Mouse (Mus musculus) urinary bladder, postnatal 10 days (tissue): Measurements from ENCODE around the gene Oxt.

Source experiments
- DNase-seq: peaks from one replicate; pipeline ENCODE4 v3.0.0; 2022; ENCODE audit warnings: low spot score

Gene Oxt

DNA sequence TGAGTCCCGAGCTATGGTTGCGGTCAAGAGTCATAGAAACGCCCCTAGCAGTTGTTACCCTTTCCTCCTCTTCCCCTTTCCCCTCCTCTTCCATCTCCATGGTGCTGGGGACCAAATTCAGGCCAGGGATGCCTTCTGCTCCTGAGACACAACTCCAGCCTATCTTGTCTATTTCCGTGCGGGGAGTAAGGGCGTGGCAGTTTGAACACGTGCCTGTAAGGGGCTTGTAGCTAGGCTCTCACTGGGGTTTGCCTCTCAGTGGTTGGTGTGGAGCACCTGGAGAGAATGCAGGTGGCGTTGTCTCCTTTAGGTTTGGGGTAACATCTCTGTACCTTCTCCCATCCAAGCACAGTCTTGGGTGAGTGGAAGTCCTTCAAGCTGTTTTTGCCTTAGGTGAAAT, 3.8 kb downstream of the Oxt start:
- DNase-seq, result no peak

DNA sequence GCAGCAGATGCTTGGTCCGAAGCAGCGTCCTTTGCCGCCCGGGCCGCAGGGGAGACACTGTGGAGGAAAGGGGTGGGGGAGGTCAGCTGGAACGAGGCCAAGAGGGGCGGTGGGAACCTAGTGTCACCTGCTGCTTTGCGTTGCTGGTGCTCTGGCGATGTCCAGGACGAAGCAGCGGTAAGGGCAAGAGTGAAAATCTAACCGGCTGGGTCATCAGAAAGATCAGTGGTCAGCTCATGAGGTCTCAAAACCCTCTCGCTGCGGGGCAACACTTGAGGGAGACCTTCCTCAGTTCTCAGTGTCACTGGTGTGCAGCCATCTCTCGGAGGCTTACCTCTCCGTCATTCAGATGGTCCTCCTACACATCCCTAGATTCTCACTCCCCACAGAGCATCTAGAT, 5.2 kb downstream of the Oxt start:
- no peak for DNase-seq

DNA sequence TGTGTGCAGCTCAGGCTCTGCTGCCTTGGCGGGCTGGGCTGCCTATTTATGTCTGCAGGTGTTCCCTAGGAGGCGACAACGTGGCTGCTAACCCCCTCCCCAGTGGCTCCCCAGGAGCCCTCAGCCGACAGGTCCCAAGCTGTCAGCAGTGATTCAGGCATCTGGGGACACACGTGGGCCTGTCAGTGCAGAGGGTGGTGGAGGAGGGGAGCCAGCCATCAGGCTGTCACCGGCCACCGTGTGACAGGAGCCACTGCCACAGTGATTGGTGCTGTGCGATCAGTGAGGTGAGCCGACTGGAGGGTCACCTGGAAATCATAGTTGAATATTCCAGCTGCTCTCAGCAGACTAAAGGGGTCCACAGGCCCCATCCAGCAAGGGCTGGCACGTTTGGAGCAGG, 6.6 kb downstream of the Oxt start, which contains the start of gene Avp:
Gene Avp (minus strand): TSS at position 3 of the 400 bp plus-strand sequence.
- no peak for DNase-seq

DNA sequence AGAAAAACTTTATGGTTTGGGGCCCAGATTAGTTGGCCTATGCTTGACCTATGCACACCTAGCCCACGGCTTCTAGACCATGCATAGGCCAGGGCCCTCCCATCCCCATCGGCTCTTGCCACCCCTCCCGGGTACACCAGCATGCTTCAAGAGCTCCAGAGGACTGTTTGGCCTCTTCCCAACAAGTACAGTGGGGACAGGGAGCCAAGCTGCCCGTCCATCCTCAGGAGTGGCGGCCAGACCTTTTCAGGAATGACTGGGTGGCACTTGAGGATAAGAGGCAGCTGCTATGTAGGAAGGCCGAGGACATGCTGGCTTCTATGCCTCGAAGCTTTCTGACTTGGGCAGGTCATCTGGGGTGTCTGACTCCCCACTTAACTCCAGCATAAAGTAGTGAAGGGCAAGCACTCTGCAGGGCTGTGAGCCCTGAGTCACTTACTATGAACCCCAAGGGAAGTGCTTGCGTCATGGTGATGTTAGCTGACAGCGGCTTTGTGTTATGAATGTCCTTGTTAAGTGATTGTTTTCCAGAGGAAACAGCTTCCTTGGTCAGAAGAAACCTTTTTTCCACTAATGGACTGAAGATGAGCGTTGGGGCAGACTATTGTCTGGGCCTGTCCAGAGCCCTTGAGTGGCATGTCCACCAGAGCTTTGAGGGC, 8.1 kb downstream of the Oxt start:
- no peak for DNase-seq

DNA sequence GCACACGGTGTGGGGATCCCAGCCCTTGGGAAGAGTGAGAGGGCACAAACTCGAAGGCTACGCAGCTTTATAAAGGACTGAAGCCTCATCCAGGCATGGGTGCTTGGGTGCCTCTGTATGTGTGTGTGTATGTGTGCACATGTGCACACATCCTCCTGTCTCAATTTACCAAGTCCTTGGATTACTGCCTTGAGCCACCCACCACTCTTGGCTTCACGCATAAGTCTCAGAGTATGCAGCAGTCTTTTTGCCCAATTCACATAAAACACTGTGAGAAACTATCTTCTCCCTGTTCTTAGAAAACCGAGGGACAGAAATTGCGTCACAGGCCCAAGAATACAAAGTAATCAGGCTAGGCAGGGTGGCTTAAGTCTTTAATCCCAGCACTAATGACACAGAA, 10.0 kb downstream of the Oxt start:
- no peak for DNase-seq

DNA sequence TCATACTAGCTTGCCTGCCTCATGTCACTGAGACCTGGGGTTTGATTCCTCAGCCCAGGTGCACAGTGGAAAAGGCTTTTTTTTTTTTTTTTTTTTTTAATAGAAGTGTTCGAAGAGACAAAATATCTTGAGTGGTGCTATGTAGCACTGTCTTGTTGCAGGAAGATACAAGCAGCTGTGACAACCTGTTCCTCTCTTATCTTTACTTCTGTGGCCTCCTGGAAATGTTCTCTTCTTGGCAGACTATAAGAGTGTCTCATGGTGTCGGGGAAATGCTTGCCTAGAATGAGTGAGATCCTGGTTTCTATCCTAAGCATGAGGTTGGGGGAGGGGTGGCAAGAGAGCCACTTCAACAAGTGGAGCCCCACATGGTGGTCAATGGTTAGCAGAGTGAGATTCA, 12.4 kb downstream of the Oxt start:
- DNase-seq, result no peak

DNA sequence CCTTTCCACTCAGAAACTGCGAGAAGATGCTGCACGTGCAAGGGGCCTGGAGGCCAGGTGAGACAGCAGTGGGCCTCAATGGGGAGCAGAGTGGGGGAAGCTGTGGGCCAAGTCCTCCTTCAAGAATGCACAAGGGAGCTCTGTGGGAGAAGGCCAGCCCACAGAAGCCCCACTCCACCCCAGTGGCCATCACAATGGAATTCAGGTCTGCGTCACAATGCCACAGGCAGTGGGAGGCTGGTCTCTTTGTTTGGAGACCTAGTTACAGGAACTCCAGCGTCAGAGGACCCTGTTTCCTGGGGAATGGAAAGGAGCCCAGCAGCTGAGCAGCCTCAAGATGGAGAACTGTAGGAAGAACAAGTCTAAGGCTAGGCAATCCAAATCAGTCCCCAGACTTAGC, 13.2 kb downstream of the Oxt start:
- no peak for DNase-seq

DNA sequence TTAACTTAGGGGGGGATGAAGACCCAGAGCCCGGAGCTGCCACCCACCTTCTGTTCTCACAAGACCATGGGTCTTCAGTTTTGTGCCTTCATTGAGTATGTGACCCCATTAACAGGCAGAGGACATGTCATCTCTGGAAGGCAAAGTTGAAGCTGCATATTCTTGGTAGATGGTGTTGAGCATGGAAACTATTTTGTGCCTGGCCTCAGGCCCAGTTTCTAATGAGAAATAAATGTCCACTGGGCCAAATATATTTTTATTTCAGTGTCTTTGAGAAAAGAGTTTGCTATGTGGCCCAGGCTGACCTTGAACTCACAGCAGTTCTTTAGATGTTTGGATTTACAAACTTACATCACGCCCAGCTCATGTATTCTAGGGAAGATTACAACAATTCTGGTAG, 13.8 kb downstream of the Oxt start:
- DNase-seq, result no peak

DNA sequence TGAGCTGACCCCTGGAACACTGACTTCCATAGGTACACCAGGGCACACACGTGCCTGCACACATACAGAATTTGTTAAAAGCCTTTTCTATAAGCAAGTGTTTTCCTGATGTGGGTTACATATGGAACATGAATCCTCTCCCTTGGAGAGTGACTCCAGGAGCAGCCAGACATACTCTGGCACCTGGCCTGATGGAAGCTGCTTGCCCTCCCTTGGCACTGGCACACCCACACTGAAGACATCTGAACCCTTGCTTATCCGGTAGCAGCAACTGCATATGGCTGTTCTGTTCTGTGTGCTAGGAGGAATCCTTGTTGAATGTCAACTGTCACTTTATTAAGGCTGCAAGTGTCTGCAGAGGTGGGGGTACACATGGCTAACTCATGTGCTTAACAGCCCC, 15.0 kb downstream of the Oxt start:
- no peak for DNase-seq

DNA sequence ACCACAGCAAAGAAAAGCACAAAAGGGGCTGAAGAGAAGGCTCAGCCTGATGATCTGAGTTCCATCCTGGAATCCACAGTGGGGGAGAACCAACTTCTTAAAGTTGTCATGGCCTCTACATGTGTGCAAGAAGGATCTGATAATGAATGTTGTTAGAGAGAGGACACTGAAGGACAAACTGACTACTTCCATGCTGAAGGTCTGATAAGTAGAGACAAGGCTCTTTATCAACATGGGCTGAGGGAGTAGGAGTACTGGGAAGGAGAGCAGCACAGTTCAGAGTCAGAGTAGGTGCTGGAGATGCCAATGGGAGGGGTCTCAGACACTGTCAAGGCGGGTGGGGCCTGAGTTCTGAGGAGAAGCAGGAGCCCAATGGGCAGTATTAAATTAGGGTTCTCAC, 19.6 kb downstream of the Oxt start:
- DNase-seq, result no peak

DNA sequence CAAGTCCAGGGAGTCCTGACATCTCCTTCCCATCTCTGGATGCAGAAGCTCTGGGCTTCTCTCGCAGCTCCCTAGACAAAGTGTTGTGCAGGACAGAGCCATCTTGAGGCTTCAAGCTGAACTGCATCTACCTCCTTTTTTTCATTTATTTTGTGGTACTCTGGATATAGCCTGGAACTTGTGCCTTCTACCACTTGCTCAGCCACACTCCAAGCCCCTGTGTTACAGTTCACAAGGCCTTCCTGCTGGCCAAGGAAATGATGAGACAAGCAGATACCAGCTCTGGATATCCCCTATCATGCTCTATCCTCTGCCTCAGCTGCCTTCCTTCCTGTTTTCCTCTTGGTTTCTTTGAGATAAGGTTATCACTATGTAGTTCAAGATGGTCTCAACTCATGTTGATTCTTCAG, 21.6 kb downstream of the Oxt start:
- no peak for DNase-seq

DNA sequence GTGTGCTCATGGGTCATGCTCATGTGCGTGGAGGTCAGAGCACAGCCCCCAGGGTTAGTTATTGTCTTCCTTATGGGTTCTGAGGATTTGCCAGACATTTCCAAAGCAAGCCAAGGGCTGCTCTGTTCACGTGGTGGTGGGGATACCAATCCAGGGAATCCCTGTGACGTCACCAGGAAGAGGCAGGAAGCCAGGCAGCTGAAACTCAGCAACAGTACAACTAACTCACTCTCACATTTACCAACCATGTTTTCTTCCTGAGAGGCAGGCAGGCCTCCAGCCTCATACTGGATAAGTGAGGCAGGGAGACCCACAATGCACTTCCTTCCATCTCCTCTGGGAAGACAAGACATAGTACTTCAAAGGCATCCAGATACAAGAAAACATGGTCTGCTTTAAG, 22.4 kb downstream of the Oxt start:
- DNase-seq, result no peak

DNA sequence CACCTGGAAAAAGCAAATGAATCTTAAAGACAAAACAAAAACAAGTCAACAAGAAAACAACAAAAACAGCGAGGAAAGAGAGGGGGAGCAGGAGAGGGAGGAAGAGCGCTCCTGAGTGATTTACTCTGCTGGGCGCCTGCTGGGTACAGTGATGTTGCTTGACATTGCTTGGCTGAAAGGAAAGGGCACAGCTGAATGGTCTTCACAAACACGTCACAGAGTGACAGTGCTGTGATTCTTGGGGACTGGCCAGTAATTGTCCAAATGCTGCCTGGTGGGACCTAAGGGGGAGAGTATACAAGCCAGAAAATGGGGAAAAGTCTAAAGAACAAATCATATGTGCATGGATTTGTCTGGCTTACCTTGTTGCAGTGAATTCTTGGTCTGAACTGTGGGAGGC, 26.2 kb downstream of the Oxt start:
- DNase-seq, result no peak

DNA sequence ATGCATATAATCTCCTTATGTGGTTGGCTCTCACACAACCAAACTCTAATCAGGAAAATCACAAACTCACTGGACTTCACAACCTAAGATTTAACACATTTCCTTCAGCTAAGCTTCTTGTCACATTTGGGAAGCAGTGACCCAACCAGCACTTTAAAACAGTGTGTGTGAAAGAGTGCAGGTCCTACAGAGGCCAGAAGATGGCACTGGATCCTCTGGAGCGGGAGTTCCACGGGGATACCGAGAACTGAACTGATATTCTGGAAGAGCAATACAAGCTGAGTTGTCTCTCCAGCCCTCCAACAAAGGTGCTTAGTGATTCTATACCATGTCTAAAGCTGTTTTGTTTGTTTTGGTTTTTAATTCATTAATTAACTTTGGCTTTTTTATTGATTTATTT, 37.1 kb downstream of the Oxt start:
- DNase-seq, result no peak

DNA sequence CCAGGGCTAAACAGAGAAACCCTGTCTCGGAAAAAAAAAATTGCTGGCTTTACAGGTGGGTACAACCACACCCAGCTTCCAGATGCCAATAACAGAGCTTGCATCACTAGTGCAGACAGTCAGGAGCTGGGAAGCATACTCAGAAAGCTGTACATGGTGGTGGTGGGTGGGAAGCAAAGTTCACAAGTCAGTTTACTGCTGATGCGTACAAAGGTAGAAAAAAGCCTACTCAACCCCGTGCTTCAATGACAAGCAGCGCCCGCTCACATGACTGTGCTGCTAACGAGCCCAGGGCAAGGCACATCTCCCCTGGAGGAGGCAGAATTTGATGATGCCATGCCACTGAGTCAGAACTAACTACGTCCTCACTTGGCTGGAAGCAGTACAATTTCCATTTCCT, 43.0 kb downstream of the Oxt start:
- DNase-seq, result no peak
